8 mouse cellular contexts compared by ENCODE assay signal in genomic region chr6:120666761-120667421, GRCm38 (mm10). TPM values are rescaled to one million over a fixed set of nuclear protein-coding genes. Genes with fewer than 3 reads are reported as not detected.
DNase-seq lines count a peak whose midpoint lies in the region; ATAC-seq lines count a peak whose summit lies in the region.

No protein-coding gene starts in this region.

- H3K9ac ChIP-seq in forebrain, embryonic 15.5 days (replicated peaks) = peak overlapping the region; percentile 72
- peak overlapping the region; percentile 64 for H3K9ac ChIP-seq in lung, embryonic 15.5 days

- peaks cover 16% of the 10 kb centered on the region for H3K4me1 ChIP-seq in forebrain, embryonic 15.5 days
- peaks cover 4% of the 10 kb centered on the region for H3K4me1 ChIP-seq in lung, embryonic 15.5 days

- peak; percentile 38 for ATAC-seq in forebrain, embryonic 15.5 days (replicated peaks)
- ATAC-seq in lung, embryonic 15.5 days (ENCODE audit: borderline replicate concordance, extremely low read depth, low FRiP score, low TSS enrichment) = peak; percentile 35; the same call in 1 of the 2 replicates

- no peaks in the 10 kb centered on the region for H3K9me3 ChIP-seq in forebrain, embryonic 15.5 days
- no peaks in the 10 kb centered on the region for H3K9me3 ChIP-seq in lung, embryonic 15.5 days

- intact Hi-C loops in heart, postnatal 14 days (cut with DNase I) = loop anchor here (5.0 kb wide), 1 partner anchor 65 kb away; no protein-coding TSS in a partner anchor

- peak overlapping the region; percentile 98 for H3K27ac ChIP-seq in forebrain, embryonic 15.5 days (replicated peaks)
- peak overlapping the region; percentile 95 for H3K27ac ChIP-seq in lung, embryonic 15.5 days

- H3K4me3 ChIP-seq in forebrain, embryonic 15.5 days = peak overlapping the region; percentile 96
- H3K4me3 ChIP-seq in lung, embryonic 15.5 days = peak overlapping the region; percentile 64

- H3K4me2 ChIP-seq in forebrain, embryonic 15.5 days (replicated peaks) = peak overlapping the region; percentile 95
- H3K4me2 ChIP-seq in lung, embryonic 15.5 days = peak overlapping the region; percentile 96

- peak; percentile 58 for DNase-seq in Muller cell, postnatal 12 days (ENCODE audit: inconsistent ontology term)
- peak; percentile 38 to 71 for DNase-seq in cerebellum, adult 18-20 months
- peak; percentile 58 to 72 for DNase-seq in heart, postnatal 14 days
- DNase-seq in layer of hippocampus, adult 18-20 months (ENCODE audit: low spot score in 2 of 2) = peak; percentile 19 to 34
- peak; percentile 71 for DNase-seq in retina, postnatal 1 day
- peak; percentile 30 for DNase-seq in urinary bladder, postnatal 14 days (ENCODE audit: low spot score)

- under 1% methylated on average over 67 of the region's 87 CpGs for WGBS in forebrain, embryonic 15.5 days
- WGBS in lung, embryonic 15.5 days = 0% methylated on average over 53 of the region's 87 CpGs

- H3K27me3 ChIP-seq in forebrain, embryonic 15.5 days = no peaks in the 10 kb centered on the region
- 0 out of 2 replicates have a peak, but pooled peaks cover 5% of the 10 kb centered on the region for H3K27me3 ChIP-seq in lung, embryonic 15.5 days

- H3K36me3 ChIP-seq in forebrain, embryonic 15.5 days = no peaks in the 10 kb centered on the region
- H3K36me3 ChIP-seq in lung, embryonic 15.5 days = no peaks in the 10 kb centered on the region

RNA-seq across cellular contexts. Expression of gene Cecr2, which starts 0.7 kb away (rescaled TPM):
- 5.7 and 7.1 TPM in 2 replicates for polyA plus RNA-seq in forebrain, embryonic 15.5 days (2015; fragmentation: Nextera tagmentation; extraction: Ambion mirVana)
- total RNA-seq in heart, postnatal 14 days (2021) = 10 to 100 TPM; 13.4 to 17.1 TPM
- 10 to 100 TPM; 11.4 to 15.1 TPM for total RNA-seq in layer of hippocampus, adult 18-20 months (2021)
- 2.1 and 3.2 TPM in 2 replicates for polyA plus RNA-seq in lung, embryonic 15.5 days (2015; fragmentation: Nextera tagmentation; extraction: Ambion mirVana)

Comparison
In these comparisons a context has a peak if more than half of its experiments do, and no peak if none do; other contexts are left out.
1. Peak in every context shown above with its lines: DNase-seq, ATAC-seq, H3K4me3 ChIP-seq and H3K27ac ChIP-seq.